Mouse (Mus musculus): Measurements from ENCODE around the gene Serf1. TPM values are rescaled to one million over a fixed set of nuclear protein-coding genes. Genes with fewer than 3 reads are reported as not detected.
"Not testable (repeated sequence)": the region's sequence is repeated elsewhere in the genome, so short reads cannot be mapped to it uniquely, and the experiment has no call there.

Gene Serf1
- polyA plus RNA-seq, 1 experiment from 2014 or later = 15.0 TPM

DNA sequence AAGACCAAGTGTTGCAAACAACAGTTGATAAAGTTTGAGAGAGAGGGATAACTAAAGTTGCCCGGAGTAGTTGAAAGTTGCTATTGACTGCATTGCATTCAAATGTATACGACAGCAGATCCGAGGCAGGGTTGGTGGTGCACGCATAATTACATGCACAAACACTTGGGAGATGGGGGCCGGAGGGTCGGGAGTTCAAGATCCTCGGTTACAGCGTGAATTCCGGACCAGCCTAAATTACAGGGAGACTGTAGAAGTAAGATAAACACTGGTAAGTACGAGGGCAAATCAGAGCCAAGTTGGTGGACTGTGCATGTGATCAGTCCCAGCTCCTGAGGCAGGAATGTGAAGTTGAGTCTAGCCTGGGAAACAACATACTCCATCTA, 17.4 kb downstream of the Serf1 start:
- peak overlapping the region; percentile 81 for H3K9ac ChIP-seq
- peaks cover 31% of the 10 kb centered on the region for H3K36me3 ChIP-seq (replicated peaks)
- H3K4me1 ChIP-seq (replicated peaks) = peaks cover 15% of the 10 kb centered on the region
- peak overlapping the region; percentile 80 for H3K4me2 ChIP-seq
- H3K27ac ChIP-seq (replicated peaks) = 0 out of 2 replicates have a peak overlapping the region, but pooled peaks have one; percentile 53
- peak overlapping the region; percentile 95 for H3K4me3 ChIP-seq (replicated peaks)
- 0 out of 2 replicates have a peak, but pooled peaks cover 3% of the 10 kb centered on the region for H3K27me3 ChIP-seq
- WGBS (ENCODE audit: insufficient replicate concordance) = 2% methylated on average over 10 of the region's 10 CpGs
- 0 out of 2 replicates have a peak, but pooled peaks have one; percentile 22 for ATAC-seq (ENCODE audit: insufficient read depth)
- H3K9me3 ChIP-seq (replicated peaks) = no peaks in the 10 kb centered on the region

- Histone ChIP-seq H3K4me1 (replicated peaks) (no peaks in the 10 kb centered on the region), H3K4me2 (no peak overlapping the region), H3K9ac (no peak overlapping the region), H3K27me3 (no peaks in the 10 kb centered on the region), H3K9me3 (replicated peaks) (no peaks in the 10 kb centered on the region), H3K36me3 (replicated peaks) (peaks cover 26% of the 10 kb centered on the region), H3K27ac (replicated peaks) (no peak overlapping the region), H3K4me3 (replicated peaks) (no peak overlapping the region)
- WGBS (ENCODE audit: insufficient replicate concordance) = 63% methylated on average over 8 of the region's 8 CpGs
- no peak for ATAC-seq (ENCODE audit: insufficient read depth)
These were observed 34.0 kb downstream of the Serf1 start for GRCm38 (mm10) chr13:100141646-100142314.

GRCm38 (mm10) chr13:100152659-100153058, 44.8 kb downstream of the Serf1 start:
- Histone ChIP-seq H3K4me2 (no peak overlapping the region), H3K27me3 (no peaks in the 10 kb centered on the region), H3K9me3 (replicated peaks) (no peaks in the 10 kb centered on the region), H3K36me3 (replicated peaks) (no peaks in the 10 kb centered on the region), H3K27ac (replicated peaks) (no peak overlapping the region), H3K9ac (no peak overlapping the region), H3K4me3 (replicated peaks) (no peak overlapping the region), H3K4me1 (replicated peaks) (peaks cover 8% of the 10 kb centered on the region; the same call in 1 of the 2 replicates)
- ATAC-seq (ENCODE audit: insufficient read depth) = no peak
- 40% methylated on average over 1 of the region's 1 CpGs for WGBS (ENCODE audit: insufficient replicate concordance)

- H3K27ac ChIP-seq (replicated peaks) = no peak overlapping the region
- H3K27me3 ChIP-seq = no peaks in the 10 kb centered on the region
- no peaks in the 10 kb centered on the region for H3K9me3 ChIP-seq (replicated peaks)
- peaks cover 8% of the 10 kb centered on the region; the same call in 1 of the 2 replicates for H3K4me1 ChIP-seq (replicated peaks)
- WGBS (ENCODE audit: insufficient replicate concordance) = 63% methylated on average over 3 of the region's 3 CpGs
- H3K4me2 ChIP-seq = no peak overlapping the region
- no peak for ATAC-seq (ENCODE audit: insufficient read depth)
- no peak overlapping the region for H3K9ac ChIP-seq
- no peak overlapping the region for H3K4me3 ChIP-seq (replicated peaks)
- no peaks in the 10 kb centered on the region for H3K36me3 ChIP-seq (replicated peaks)
These were observed 48.8 kb downstream of the Serf1 start for GRCm38 (mm10) chr13:100156624-100157023.

DNA sequence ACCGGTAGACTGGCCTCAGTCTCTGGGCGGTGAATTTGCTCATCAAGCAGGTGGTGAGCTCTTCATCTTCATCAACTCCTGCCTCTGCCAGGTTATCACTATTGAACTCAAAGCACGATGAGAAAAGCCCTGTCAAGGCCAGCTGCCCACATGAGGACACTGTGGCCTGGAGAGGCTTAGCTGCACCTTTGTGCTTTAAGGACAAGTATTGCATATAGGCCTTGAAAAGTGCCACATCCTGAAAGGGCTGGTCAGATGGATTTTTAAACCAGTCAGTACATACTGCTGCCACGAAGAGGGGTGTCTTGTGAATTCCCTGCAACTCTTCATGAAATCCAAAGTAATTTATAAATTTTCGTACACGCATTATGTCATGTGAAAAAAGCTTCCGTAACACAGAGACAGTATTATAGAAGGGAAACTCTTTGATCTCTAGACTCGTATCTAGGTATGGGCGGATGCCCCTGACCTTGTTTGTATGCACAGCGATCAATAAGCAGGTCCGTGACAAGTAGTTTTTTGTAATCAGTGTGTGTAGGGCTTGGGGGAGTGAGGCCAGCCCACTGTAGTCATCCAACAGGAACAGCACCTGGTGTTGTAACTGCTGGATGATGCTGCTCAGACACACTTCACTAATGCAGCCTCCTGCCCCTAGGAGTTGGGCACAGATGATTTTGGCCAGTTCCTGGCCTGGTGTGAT, 53.5 kb downstream of the Serf1 start:
- not testable (repeated sequence) for H3K27ac ChIP-seq (replicated peaks); H3K9me3 ChIP-seq (replicated peaks); H3K4me3 ChIP-seq (replicated peaks); H3K27me3 ChIP-seq; H3K36me3 ChIP-seq (replicated peaks); H3K4me2 ChIP-seq; ATAC-seq (ENCODE audit: insufficient read depth); H3K9ac ChIP-seq; H3K4me1 ChIP-seq (replicated peaks)
- WGBS (ENCODE audit: insufficient replicate concordance) = 71% methylated on average over 11 of the region's 11 CpGs

DNA sequence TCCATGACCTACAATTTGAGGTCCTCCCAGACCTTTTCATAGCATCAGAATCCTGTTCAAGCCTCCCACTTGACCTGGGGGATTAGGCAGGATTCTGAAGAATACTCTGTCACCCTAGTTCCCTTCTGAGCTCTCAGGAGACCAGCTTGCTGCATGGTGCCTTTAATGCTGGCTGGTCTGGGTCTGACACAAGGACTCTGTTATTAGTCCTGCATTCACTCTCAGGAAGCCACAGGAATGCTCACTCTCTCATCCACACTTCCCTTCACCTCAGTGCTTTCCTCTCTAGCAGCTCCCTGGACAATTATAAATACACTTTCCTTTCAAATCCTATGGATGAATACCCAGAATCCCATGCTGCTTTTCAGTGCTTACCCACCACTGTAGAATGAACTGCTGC, 54.7 kb downstream of the Serf1 start:
- not testable (repeated sequence) for H3K9ac ChIP-seq; H3K27ac ChIP-seq (replicated peaks); H3K36me3 ChIP-seq (replicated peaks); H3K27me3 ChIP-seq; H3K4me1 ChIP-seq (replicated peaks); ATAC-seq (ENCODE audit: insufficient read depth); H3K4me3 ChIP-seq (replicated peaks); H3K4me2 ChIP-seq; H3K9me3 ChIP-seq (replicated peaks)

Other genes starting within 250 kb of the Serf1 start
- 0.10 and 0.15 TPM in 2 replicates for gene Cartpt, start 206.9 kb upstream of the Serf1 start, polyA plus RNA-seq (2015; fragmentation: Nextera tagmentation; extraction: Ambion mirVana)
- gene Mccc2, start 92.4 kb upstream of the Serf1 start, polyA plus RNA-seq (2015; fragmentation: Nextera tagmentation; extraction: Ambion mirVana) = 19.4 and 22.5 TPM in 2 replicates
- 12.0 and 14.2 TPM in 2 replicates for gene Bdp1, start 3.9 kb upstream of the Serf1 start, polyA plus RNA-seq (2015; fragmentation: Nextera tagmentation; extraction: Ambion mirVana)
- gene Smn1, start 16.8 kb downstream of the Serf1 start, polyA plus RNA-seq (2015; fragmentation: Nextera tagmentation; extraction: Ambion mirVana) = 17.5 and 18.0 TPM in 2 replicates
- gene Naip2, start 94.1 kb downstream of the Serf1 start, polyA plus RNA-seq (2015; fragmentation: Nextera tagmentation; extraction: Ambion mirVana) = 1.7 and 1.8 TPM in 2 replicates
- 0.54 and 0.67 TPM in 2 replicates for gene Naip5, start 138.3 kb downstream of the Serf1 start, polyA plus RNA-seq (2015; fragmentation: Nextera tagmentation; extraction: Ambion mirVana)
- gene Naip6, start 209.7 kb downstream of the Serf1 start, polyA plus RNA-seq (2015; fragmentation: Nextera tagmentation; extraction: Ambion mirVana) = 0.30 and 0.40 TPM in 2 replicates

Data from liver, embryonic 15.5 days (tissue).